Mouse (Mus musculus): ENCODE results near the gene Rnf10.

DNA sequence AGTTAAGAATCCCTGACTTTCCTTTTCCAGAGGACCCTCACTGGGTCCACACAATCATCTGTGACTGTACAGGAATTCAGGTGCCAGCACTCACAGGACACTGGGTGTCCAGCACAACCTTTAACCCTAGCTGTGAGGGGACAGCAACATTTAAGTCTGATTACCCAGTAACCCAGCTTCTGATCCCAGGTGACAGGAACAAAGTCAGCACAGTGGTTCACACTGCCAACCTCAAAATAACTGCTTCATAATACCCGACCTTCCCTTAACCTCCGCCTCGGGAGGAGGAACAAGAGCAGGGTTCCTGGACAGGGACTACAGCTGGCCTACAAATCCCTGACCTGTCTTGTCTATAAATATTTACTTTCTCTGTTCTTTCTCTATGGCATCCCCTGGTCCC is 4.4 kb downstream of the Rnf10 start:
- TF ChIP-seq CTCF (IDR thresholded peaks at IDR 0.05; ENCODE audit: extremely low read depth, insufficient read depth, low read length) (no peak), POLR2A (IDR thresholded peaks at IDR 0.05; ENCODE audit: extremely low read depth, insufficient read depth, low read length) (no peak)

Data from cortical plate, adult 2 months (tissue).